Mouse (Mus musculus): ENCODE results near the gene 1700088E04Rik.
A peak's percentile ranks its signal among the peaks of the same experiment; 100 is the strongest.

1700088E04Rik gene

DNA sequence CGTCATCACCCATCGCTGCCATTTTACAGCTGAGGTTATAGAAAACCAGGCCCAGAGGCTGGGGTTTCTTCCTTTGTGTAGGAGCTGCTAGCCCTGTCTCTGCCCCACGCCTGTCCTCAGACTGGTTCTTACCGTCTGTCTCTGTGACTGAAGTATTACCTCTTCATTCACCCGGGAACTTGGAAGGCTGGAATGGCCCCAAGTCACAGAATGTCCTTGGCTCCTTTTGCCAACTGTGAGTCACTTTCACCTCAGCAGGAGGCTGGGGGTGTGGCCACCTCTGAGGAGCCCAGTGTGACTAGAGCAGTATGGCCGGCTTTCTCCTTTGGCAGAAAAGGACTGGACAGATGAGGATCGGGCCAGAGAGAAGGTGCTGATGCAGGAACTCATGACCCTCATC is 9.6 kb downstream of the 1700088E04Rik start:
- no peak for DNase-seq (ENCODE audit: low read depth, low spot score)

- DNase-seq (ENCODE audit: low read depth, low spot score), result no peak
Observed at GRCm38 (mm10) chr15:79130782-79131181, 10.3 kb downstream of the 1700088E04Rik start.

DNA sequence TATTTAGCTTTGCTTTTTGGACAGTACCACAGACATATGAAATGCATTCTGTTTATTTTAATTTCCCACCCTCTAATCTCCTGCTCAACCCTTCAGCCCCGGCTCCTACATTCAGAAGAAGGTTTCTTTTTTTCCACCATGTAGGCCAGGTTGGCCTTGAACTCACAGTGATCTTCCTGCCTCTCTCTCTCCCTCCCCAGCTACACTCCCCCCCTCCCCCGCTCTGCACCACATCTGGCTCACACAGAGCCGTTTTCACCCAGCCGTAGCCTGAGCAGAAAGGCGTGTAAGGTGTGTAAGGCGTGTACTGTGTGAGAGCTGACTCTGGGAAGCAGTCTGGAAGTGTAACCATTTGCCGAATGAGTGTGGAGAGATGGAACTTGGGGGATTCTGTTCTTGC is 11.7 kb downstream of the 1700088E04Rik start:
- DNase-seq (ENCODE audit: low read depth, low spot score), result no peak

DNA sequence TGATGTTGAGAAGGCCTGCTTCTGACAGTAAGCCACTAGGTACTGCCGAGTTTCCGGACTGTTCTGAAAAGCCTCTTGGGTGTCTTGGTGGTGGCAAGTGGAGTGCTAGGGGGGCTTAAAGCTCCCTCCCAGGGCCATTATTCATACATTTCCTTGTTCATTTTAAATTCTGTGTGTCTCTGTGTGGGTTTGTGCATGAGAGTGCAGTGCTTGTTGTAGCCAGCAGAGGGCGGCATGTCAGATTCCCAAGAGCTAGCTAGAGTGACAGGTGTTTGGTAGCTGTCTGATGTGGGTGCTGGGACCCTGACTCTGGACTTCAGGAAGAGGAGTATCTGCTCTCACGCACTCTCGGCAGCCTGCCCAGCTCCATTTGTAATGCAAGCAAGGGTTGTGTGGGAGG is 12.8 kb downstream of the 1700088E04Rik start:
- no peak for DNase-seq (ENCODE audit: low read depth, low spot score)

DNA sequence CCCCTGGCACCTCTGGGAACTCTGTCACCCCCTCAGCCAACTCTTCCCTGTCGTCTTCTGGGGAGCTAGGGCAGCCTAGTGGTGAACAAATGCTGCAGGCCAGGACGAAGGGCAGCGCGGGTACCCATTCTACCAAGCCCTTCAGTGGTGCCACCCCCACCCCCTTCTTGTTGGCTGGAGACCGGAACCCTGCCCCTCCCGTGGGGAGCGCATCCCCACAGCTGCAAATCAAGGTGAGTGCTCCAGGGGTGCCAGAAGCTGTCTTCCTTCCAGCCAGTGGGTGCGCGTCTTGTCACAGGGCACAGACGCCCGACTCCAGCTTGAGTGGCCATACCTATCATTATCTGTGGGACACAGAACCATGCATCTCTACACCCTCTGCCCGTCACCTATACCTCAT is 14.0 kb downstream of the 1700088E04Rik start:
- DNase-seq (ENCODE audit: low read depth, low spot score), result no peak

DNA sequence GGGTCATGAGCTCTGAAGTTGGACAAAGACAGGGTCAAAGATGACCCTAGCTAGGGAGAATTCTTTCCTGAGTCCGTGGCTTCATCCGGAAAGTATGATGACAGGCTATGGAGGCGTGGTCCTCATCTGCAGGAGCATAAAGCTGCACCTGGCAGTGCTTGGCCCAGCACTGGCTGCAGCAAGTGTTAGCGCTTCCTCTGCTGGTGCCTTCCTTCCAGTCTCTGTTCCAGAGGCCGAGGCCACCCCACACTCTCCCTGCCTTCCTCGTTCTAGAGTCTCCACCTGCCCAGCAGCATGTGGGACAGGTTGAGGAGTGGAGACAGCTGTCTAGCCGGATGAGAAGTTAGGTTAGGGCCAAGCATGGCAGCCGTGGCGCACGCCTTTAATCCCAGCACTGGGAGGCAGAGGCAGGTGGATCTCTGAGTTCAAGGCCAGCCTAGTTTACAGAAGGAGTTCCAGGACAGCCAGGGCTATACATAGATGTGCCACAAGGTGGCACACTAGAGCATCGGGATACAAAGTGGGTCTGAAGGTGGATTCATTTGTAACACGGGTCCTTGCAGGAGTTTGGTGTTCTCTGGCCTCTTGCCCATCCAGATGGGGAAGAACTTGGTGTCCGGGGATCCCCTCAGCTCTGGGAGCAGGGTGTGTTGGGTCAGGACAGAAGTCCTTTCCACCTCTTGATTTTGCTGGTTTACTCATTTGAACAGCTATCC is 14.7 kb downstream of the 1700088E04Rik start:
- peak; percentile 68 for DNase-seq (ENCODE audit: low read depth, low spot score)

DNA sequence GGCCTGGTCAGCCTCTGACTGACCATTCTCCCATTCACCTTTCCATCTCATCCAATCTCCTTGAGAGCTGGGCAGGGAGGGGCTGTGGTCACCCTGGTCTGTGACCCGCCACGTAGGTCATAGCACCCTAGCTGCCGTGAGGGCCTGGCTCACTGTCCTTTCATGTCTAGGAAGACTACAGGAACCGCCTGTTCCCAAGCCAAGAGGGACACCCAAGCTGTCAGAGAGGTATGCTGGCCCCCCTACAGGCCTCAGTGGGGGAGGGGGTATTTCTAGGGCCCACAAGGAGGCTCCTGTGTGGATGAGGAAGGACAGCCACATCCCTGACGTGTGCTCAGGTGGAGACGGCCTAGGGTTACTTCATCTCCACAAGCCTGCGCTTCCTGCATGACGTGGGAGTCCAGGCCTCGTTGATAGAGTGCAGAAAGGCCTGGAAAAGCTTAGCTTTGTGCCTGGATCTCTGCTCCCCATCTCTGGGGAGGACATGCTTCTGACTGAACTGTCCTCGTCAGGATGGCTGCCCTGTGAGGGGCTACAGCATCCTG is 16.6 kb downstream of the 1700088E04Rik start:
- DNase-seq (ENCODE audit: low read depth, low spot score), result no peak

- DNase-seq (ENCODE audit: low read depth, low spot score), result no peak
Observed at GRCm38 (mm10) chr15:79123751-79124150, 17.3 kb downstream of the 1700088E04Rik start.

DNA sequence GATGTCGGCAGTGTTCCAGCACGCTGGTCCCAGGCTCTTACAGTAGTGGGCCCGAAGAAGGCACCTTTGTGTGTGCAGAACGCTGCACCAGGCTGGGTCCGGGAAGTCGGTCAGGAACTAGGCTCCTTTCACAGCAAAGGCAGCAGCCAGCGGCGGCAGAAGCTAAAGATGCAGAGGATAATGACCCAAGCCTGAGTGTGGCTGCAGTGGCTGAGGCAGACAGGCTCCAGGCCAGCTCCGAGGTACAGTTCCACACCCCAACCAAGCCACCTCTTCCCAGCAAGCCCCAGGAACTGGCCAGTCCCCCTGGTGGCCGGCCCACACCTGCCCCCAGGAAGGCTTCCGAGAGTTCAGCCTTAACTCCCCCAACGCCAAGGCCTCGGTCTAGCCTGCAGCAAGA is 18.5 kb downstream of the 1700088E04Rik start:
- DNase-seq (ENCODE audit: low read depth, low spot score), result no peak

DNA sequence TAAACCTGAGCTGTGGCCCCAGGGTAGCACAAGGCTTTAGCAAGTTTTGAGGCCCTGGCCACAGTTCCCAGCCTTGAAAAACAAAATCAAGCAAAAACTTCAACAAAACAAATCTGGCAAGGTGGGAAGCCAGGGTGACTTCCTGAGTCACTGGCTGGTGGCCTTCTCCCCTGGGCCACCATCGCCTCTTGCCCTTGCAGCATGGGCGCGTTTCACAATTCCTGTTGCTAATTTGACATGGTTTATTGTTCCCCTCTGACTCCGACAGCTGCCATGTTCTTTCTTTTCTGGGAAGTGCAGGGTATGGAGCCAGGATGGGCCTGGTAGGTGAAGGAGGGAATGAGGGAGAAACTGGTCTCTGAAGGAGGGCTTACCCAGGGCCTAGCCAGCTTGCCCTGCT is 18.9 kb downstream of the 1700088E04Rik start:
- no peak for DNase-seq (ENCODE audit: low read depth, low spot score)

DNA sequence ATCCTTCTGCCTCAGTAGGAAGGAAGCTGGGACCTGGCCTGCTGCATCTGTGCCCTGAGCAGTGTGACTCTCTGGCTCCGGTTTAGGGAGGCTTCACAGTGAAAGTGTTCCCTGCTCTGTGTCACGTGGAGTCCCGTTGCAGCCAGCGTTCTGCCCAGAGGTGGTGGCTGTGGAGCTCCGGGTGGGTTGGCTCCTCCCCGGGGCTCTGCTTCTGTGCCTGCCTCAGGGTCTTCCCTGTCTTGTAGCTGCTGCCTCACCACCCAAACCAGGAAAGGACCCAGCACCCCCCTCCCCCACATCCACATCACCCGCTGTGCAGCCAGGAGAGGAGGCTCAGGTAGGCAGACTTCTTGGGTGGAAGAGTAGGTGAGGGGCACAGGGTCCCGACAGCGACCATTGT is 21.6 kb downstream of the 1700088E04Rik start:
- DNase-seq (ENCODE audit: low read depth, low spot score), result no peak

- no peak for DNase-seq (ENCODE audit: low read depth, low spot score)
Observed at GRCm38 (mm10) chr15:79115276-79115675, 25.8 kb downstream of the 1700088E04Rik start.

DNA sequence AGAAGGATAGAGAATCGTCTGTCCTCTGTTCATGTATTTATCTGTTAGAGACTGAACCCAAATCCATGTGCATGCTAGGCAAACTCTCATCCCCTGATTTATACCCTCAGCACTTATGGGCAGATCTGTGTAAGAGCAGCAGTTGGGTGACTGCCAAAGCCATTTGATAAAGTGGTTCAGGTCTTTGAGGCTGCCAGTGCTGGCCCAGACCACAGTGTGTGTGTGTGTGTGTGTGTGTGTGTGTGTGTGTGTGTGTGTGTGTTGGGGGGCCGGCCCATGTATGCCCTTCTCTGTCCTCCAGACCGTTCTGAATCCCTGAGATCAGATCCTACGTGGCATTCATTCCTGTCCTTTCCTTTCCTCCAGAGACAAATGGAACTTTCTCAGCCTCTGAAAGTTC is 29.3 kb downstream of the 1700088E04Rik start:
- no peak for DNase-seq (ENCODE audit: low read depth, low spot score)

DNA sequence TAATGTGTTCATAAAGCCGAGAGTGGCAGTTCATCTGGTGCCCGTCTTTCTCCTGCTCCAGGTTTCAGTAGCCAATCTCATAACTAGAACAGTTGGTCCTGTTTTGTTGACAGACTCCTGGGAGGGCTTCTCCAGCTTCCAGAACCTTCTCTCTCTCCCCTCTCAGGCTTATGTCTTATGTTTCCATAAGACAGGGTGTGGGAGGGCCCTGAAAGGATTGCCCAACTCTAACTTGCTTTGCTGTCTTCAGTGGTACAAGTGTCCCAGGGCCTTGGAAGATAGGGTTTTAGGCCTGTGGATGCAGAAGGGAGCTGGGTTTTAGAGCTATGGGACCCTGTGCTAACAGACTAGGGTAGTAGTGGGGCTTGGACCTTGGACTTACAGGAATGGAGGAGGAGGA is 30.5 kb downstream of the 1700088E04Rik start:
- DNase-seq (ENCODE audit: low read depth, low spot score), result no peak

- no peak for DNase-seq (ENCODE audit: low read depth, low spot score)
Observed at GRCm38 (mm10) chr15:79110031-79110430, 31.0 kb downstream of the 1700088E04Rik start.

DNA sequence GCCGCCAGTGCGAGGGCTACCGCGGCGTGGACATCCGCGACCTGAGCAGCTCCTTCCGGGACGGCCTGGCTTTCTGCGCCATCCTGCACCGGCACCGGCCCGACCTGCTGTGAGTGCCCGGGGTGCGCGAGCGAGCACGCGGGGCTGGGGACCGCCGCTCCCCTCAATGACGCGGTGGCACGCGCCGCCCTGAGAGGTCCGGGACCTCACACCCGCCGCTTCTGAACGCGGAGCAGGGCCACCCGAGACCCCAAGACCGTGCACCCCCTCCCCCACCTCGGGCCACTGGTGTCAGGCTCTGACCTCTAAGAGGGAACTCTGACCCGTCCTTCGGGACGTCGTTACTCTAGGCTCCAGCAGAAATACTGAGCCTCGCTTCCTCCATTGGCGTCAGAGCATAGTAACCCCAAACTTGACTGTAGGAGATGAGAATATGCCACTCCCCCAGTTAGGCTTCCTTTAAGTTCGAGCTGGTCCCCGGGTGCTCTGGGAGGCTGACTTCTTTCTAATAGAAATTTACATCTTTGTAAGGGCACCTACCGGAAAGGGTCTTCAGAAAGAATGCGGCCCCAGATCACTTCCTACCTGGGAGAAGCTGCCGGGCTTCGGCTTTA is 31.6 kb downstream of the 1700088E04Rik start:
- DNase-seq (ENCODE audit: low read depth, low spot score), result no peak

DNA sequence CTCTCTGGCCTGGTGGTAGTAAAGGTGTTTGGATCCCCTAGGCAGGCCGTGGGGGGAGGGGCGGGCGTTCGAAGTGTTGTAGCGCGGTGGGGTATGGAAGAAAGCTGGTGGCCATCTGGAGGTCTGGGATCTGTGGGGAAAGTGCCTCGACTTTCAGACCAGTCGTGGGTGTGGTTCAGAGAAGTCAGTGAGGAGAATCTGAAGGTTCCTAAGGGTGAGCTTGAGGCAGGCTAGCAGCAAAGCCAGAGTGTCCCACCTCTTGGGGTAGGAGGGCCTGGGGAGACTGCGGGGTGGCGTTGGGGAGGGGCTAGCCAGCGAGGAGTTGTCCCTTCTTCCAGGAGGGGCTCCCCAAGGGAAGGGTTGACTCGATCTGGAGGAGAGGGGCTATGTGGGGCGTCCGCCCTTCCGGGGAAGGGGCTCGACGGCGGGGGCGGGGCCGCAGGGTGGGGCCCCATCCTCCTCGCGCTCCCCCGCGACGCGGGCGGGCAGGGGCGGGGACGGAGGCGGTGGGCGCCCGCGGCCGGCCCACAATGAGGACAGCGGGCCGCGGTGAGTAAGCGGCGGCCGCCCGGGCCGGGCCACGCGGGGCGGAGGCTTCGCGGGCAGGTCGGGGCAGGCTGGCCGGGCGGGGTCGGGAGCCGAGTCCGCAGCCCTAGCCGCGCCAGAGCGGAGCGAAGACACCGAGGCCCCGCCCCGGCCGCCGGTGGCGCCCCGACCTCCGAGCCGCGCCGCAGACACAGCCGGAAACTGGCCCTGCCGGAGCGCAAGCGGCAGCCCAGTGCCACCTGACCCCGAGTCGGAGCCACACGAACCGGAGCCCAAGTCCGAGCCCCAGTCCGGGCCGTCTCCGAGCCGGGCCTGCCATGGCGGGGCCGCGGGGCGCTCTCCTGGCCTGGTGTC is 32.4 kb downstream of the 1700088E04Rik start, which contains the start of gene Micall1:
Gene Micall1 (plus strand): TSS at position 478 of the 900 bp plus-strand sequence.
- DNase-seq (ENCODE audit: low read depth, low spot score), result peak; percentile 76

DNA sequence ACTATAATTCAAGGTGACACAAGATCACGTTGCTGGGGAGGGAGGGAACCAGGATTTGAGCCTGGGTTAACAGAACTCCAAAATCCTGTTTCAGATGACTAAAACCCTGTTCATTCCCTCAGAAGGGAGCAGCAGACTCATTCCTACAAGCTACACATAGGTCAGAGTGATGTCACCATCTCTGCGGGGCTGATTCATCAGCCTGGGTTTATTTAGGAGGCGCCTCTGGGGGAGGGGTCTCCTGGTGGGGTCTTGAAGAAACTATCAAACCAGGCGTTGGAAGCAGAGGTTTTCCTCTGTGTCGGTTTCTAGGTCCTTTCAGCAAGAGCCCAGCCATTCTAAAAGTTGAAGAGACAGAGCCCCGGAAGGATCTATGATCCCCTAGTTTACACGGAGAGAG is 33.1 kb downstream of the 1700088E04Rik start:
- peak; percentile 43 for DNase-seq (ENCODE audit: low read depth, low spot score)

DNA sequence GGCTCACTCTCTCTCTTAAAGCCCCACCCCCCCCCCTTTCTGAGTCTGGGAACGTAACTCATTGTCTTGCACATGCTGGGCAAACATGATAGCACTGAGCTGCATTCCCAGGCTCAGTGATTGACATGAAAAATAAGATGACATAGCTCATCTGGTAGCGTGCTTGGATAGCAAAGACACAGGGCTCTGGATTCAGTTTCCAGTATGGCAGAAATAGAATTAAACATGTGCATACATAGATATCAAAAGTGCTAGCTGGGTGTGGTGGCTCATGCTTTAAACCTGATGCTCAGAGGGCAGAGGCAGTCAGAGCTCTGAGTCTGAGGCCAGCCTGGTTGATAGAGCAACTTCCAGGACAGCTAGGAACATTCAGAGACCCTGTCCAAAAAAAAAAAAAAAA is 35.2 kb downstream of the 1700088E04Rik start:
- DNase-seq (ENCODE audit: low read depth, low spot score), result no peak

- no peak for DNase-seq (ENCODE audit: low read depth, low spot score)
Observed at GRCm38 (mm10) chr15:79103264-79103663, 37.8 kb downstream of the 1700088E04Rik start.

DNA sequence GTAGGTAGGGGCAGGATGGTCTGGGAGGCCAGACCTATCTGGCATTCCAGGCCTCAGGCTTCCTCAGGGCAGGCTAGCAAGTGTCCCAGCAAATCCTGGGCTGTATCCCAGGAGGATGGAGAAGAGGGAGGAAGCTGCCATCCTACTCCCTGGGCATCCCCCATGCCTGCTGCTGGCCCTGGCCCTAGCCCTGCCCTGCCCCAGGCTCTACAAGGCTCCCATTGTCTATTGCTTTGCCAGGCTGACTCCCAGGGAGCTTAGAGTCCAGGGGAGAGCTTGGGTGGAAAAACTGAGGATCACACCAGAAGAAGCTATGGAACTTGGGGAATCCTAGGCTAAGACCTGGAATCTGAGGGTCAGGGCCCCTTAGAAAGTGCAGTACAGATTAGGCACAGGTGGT is 39.5 kb downstream of the 1700088E04Rik start:
- no peak for DNase-seq (ENCODE audit: low read depth, low spot score)

- no peak for DNase-seq (ENCODE audit: low read depth, low spot score)
Observed at GRCm38 (mm10) chr15:79100391-79100790, 40.7 kb downstream of the 1700088E04Rik start.

Measured in forelimb bud, embryonic 11.5 days (tissue).